Mouse (Mus musculus): ENCODE data around the gene Hsd3b4. TPM values are rescaled to one million over a fixed set of nuclear protein-coding genes. Genes with fewer than 3 reads are reported as not detected.
A peak's percentile ranks its signal among the peaks of the same experiment; 100 is the strongest.
"Not testable (repeated sequence)": the region's sequence is repeated elsewhere in the genome, so short reads cannot be mapped to it uniquely, and the experiment has no call there.

The Hsd3b4 gene
- total RNA-seq (2014; rRNA removed) (not detected in 2 replicates), polyA plus RNA-seq (2015; fragmentation: Nextera tagmentation; extraction: Ambion mirVana) (not detected in 2 replicates)

GRCm38 (mm10) chr3:98510414-98510813 lies at the start of gene Hsd3b4:
Hsd3b4 (minus strand) TSS chr3:98510514.
- H3K9ac ChIP-seq; H3K4me2 ChIP-seq (ENCODE audit: low read depth); H3K9me3 ChIP-seq (ENCODE audit: low read length); H3K36me3 ChIP-seq (ENCODE audit: insufficient read depth); H3K27ac ChIP-seq (ENCODE audit: low read depth, low read length); DNase-seq; ATAC-seq; H3K27me3 ChIP-seq (ENCODE audit: insufficient read depth, low read length); H3K4me3 ChIP-seq (ENCODE audit: low read depth, low read length); H3K4me1 ChIP-seq (ENCODE audit: insufficient read depth): not testable (repeated sequence)
- no CpG with 5 or more reads among the region's 1 CpGs for WGBS

DNA sequence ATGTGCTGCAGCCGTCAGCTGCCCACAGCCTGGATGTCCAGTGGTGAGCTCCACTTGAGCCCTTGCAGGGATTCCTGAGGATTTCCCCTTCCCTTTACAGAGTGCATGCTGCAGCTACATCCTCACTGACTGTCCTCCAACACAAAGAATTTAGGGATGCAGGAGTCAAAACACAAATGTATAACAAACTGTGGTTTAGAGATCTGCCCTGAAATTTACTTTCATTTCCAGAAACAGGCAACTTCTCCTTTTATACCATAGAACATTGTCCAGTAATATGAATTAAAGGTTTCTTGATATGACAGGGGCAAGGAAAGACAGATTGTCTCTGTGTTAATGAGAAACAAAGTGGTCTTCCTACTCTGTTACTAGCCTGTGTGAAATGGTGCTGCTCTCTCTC lies 40.5 kb upstream of the Hsd3b4 start:
- ATAC-seq; H3K27me3 ChIP-seq (ENCODE audit: insufficient read depth, low read length); H3K4me2 ChIP-seq (ENCODE audit: low read depth); H3K9me3 ChIP-seq (ENCODE audit: low read length); H3K27ac ChIP-seq (ENCODE audit: low read depth, low read length); H3K4me3 ChIP-seq (ENCODE audit: low read depth, low read length); H3K4me1 ChIP-seq (ENCODE audit: insufficient read depth); DNase-seq; H3K36me3 ChIP-seq (ENCODE audit: insufficient read depth); H3K9ac ChIP-seq: not testable (repeated sequence)
- no CpG with 5 or more reads among the region's 1 CpGs for WGBS

DNA sequence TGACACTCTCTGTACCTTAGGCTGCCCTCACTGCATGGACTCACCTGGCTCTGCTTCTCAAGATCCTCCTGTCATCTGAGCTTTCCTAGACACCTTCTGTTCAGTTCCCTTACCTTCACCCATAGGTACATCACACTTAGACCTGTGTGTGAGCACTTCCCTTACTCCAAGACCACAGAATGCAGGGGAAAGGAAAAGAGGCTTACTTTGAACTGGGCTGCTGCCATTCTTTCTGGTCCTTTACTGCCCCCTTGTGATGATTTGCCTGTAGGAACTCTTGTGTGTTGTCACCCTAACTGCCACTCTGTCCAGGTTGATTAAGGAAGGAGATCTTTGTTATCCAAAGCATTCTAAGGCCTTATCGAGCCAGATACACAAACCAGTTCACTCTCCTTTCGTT lies 39.9 kb upstream of the Hsd3b4 start:
- peak; percentile 71 for ATAC-seq
- not testable (repeated sequence) for H3K9me3 ChIP-seq (ENCODE audit: low read length)
- no CpG with 5 or more reads among the region's 2 CpGs for WGBS

GRCm38 (mm10) chr3:98548495-98548894 lies 38.2 kb upstream of the Hsd3b4 start:
- H3K36me3 ChIP-seq (ENCODE audit: insufficient read depth); H3K27me3 ChIP-seq (ENCODE audit: insufficient read depth, low read length); H3K4me2 ChIP-seq (ENCODE audit: low read depth); ATAC-seq; H3K4me1 ChIP-seq (ENCODE audit: insufficient read depth); H3K9me3 ChIP-seq (ENCODE audit: low read length); H3K27ac ChIP-seq (ENCODE audit: low read depth, low read length); DNase-seq; H3K9ac ChIP-seq; H3K4me3 ChIP-seq (ENCODE audit: low read depth, low read length): not testable (repeated sequence)
- 89% methylated on average over 1 of the region's 1 CpGs for WGBS

More for the DNA sequence above, 39.9 kb upstream of the Hsd3b4 start:
- not testable (repeated sequence) for H3K4me2 ChIP-seq (ENCODE audit: low read depth); H3K27ac ChIP-seq (ENCODE audit: low read depth, low read length); H3K4me3 ChIP-seq (ENCODE audit: low read depth, low read length); H3K27me3 ChIP-seq (ENCODE audit: insufficient read depth, low read length); H3K9ac ChIP-seq; DNase-seq; H3K36me3 ChIP-seq (ENCODE audit: insufficient read depth); H3K4me1 ChIP-seq (ENCODE audit: insufficient read depth)

DNA sequence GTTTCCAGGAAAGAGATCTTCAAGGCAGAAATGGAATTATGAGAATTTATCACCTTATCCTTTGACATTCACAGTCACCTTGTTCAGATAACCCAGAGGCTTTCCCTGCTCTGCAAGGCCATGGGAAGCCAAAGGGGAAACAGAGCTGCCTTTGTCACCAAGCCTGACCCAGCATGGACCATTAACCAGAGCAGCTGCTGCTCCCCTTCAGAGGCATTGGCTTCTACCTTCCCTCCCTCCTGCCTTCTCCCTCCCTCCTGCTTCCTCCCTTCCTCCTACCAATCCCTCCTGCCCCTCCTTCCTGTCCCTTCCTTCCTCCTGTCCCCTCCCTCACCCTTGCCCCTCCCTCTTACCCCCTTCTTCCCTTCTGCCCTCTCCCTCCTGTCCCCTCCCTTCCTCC lies 37.3 kb upstream of the Hsd3b4 start:
- not testable (repeated sequence) for H3K4me3 ChIP-seq (ENCODE audit: low read depth, low read length); H3K27ac ChIP-seq (ENCODE audit: low read depth, low read length); DNase-seq; H3K36me3 ChIP-seq (ENCODE audit: insufficient read depth); H3K9me3 ChIP-seq (ENCODE audit: low read length); ATAC-seq; H3K27me3 ChIP-seq (ENCODE audit: insufficient read depth, low read length); H3K4me2 ChIP-seq (ENCODE audit: low read depth); H3K9ac ChIP-seq; H3K4me1 ChIP-seq (ENCODE audit: insufficient read depth)

- not testable (repeated sequence) for H3K4me3 ChIP-seq (ENCODE audit: low read depth, low read length); H3K9ac ChIP-seq; H3K27ac ChIP-seq (ENCODE audit: low read depth, low read length); ATAC-seq; H3K27me3 ChIP-seq (ENCODE audit: insufficient read depth, low read length); H3K4me1 ChIP-seq (ENCODE audit: insufficient read depth); H3K4me2 ChIP-seq (ENCODE audit: low read depth); H3K9me3 ChIP-seq (ENCODE audit: low read length); H3K36me3 ChIP-seq (ENCODE audit: insufficient read depth); DNase-seq
These were observed 14.7 kb upstream of the Hsd3b4 start for GRCm38 (mm10) chr3:98524978-98525377.

DNA sequence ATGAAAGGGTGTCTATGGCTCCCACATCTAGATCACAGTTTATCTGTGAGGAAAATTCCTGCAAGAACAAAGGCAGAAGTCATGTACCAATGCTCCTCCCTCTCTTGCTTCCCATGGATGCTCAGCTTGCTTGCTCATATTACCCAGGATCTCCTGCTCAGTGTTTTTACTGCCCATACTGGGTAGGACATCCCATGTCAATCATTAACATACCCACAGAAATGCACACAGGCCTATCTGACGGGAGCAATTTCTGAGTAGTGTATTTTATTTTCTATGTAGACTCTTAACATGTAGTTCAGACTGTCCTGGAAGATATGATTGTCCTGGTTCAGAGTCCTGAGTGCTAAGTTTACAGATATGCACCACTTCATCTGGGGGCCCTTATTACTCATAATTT lies 14.2 kb upstream of the Hsd3b4 start:
- H3K9ac ChIP-seq; H3K36me3 ChIP-seq (ENCODE audit: insufficient read depth); ATAC-seq; H3K27me3 ChIP-seq (ENCODE audit: insufficient read depth, low read length); DNase-seq; H3K4me1 ChIP-seq (ENCODE audit: insufficient read depth); H3K9me3 ChIP-seq (ENCODE audit: low read length); H3K27ac ChIP-seq (ENCODE audit: low read depth, low read length); H3K4me2 ChIP-seq (ENCODE audit: low read depth); H3K4me3 ChIP-seq (ENCODE audit: low read depth, low read length): not testable (repeated sequence)
- WGBS = no CpG with 5 or more reads among the region's 1 CpGs

DNA sequence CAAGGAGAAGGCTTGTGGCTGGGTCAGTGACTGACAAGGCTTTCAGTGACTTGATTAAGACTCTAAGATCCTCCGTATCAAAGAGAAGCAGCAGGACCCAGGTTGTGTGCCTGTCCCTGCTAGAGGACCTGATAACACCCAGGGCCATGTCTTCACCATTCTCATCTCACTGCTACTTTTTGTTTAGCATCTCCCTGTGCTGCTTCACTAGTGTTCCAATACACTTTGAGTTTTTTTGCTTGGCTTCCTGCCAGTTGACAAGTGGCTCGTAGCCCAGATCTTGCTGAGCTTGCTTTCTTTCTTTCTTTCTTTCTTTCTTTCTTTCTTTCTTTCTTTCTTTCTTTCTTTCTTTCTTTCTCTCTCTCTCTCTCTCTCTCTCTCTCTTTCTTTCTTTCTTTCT lies 12.5 kb upstream of the Hsd3b4 start:
- H3K4me3 ChIP-seq (ENCODE audit: low read depth, low read length); H3K9ac ChIP-seq; H3K4me1 ChIP-seq (ENCODE audit: insufficient read depth); DNase-seq; H3K36me3 ChIP-seq (ENCODE audit: insufficient read depth); H3K27ac ChIP-seq (ENCODE audit: low read depth, low read length); ATAC-seq; H3K9me3 ChIP-seq (ENCODE audit: low read length); H3K27me3 ChIP-seq (ENCODE audit: insufficient read depth, low read length); H3K4me2 ChIP-seq (ENCODE audit: low read depth): not testable (repeated sequence)
- no CpG with 5 or more reads among the region's 2 CpGs for WGBS

GRCm38 (mm10) chr3:98507229-98507628 lies 3.1 kb downstream of the Hsd3b4 start:
- DNase-seq; ATAC-seq; H3K4me1 ChIP-seq (ENCODE audit: insufficient read depth); H3K36me3 ChIP-seq (ENCODE audit: insufficient read depth); H3K27ac ChIP-seq (ENCODE audit: low read depth, low read length); H3K4me2 ChIP-seq (ENCODE audit: low read depth); H3K9me3 ChIP-seq (ENCODE audit: low read length); H3K9ac ChIP-seq; H3K4me3 ChIP-seq (ENCODE audit: low read depth, low read length); H3K27me3 ChIP-seq (ENCODE audit: insufficient read depth, low read length): not testable (repeated sequence)
- no CpG with 5 or more reads among the region's 5 CpGs for WGBS

- not testable (repeated sequence) for H3K4me1 ChIP-seq (ENCODE audit: insufficient read depth); H3K9ac ChIP-seq; ATAC-seq; H3K36me3 ChIP-seq (ENCODE audit: insufficient read depth); H3K27me3 ChIP-seq (ENCODE audit: insufficient read depth, low read length); H3K9me3 ChIP-seq (ENCODE audit: low read length); DNase-seq; H3K4me2 ChIP-seq (ENCODE audit: low read depth); H3K4me3 ChIP-seq (ENCODE audit: low read depth, low read length); H3K27ac ChIP-seq (ENCODE audit: low read depth, low read length)
These were observed 12.9 kb downstream of the Hsd3b4 start for GRCm38 (mm10) chr3:98497401-98497800.

GRCm38 (mm10) chr3:98496762-98497161 lies 13.6 kb downstream of the Hsd3b4 start:
- WGBS = no CpG with 5 or more reads among the region's 2 CpGs
- not testable (repeated sequence) for H3K36me3 ChIP-seq (ENCODE audit: insufficient read depth); H3K27ac ChIP-seq (ENCODE audit: low read depth, low read length); H3K4me1 ChIP-seq (ENCODE audit: insufficient read depth); H3K9me3 ChIP-seq (ENCODE audit: low read length); DNase-seq; H3K4me3 ChIP-seq (ENCODE audit: low read depth, low read length); H3K4me2 ChIP-seq (ENCODE audit: low read depth); H3K27me3 ChIP-seq (ENCODE audit: insufficient read depth, low read length); H3K9ac ChIP-seq
- ATAC-seq = peak; percentile 56; the same call in 1 of the 2 replicates
